Mouse (Mus musculus): Measurements from ENCODE around the gene Sorcs2. TPM values are rescaled to one million over a fixed set of nuclear protein-coding genes. Genes with fewer than 3 reads are reported as not detected.

Gene Sorcs2
- total RNA-seq (2023), result 1 to 10 TPM; 2.4 to 3.7 TPM

GRCm38 (mm10) chr5:36397837-36398282 is at the start of gene Sorcs2:
Gene Sorcs2 (minus strand): TSS chr5:36398139.

DNA sequence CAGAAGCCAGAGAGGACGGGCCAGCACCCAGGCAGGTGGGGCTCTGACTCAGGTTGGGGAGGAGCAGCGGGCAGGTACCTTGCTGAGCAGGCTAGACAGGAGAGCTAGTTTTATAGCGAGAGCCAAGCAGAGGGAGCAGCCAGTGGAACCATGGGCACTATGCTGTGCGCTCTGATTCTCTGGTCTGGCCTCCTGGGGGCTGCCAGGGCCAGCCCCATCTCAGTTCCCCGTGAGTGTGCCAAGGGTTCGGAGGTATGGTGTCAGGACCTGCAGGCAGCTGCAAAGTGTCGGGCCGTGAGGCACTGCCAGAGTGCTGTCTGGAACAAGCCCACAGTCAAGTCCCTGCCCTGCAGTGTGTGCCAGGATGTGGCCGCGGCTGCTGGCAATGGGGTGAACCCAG is 194.0 kb downstream of the Sorcs2 start, which contains the start of gene Psapl1:
Gene Psapl1, plus strand, starts transcription at position 106 of the 400 bp plus-strand sequence.

Other genes with a start within 250 kb of the Sorcs2 start
- gene Psapl1, start 194.1 kb downstream of the Sorcs2 start, total RNA-seq (2023), result not detected
- gene Grpel1, start 66.9 kb upstream of the Sorcs2 start, total RNA-seq (2023), result 10 to 100 TPM; 21.0 to 22.6 TPM
- gene Tada2b, start 86.1 kb upstream of the Sorcs2 start, total RNA-seq (2023), result 10 to 100 TPM; 31.7 to 36.0 TPM
- gene Ccdc96, start 86.4 kb upstream of the Sorcs2 start, total RNA-seq (2023), result under 1 TPM; 0.49 to 0.53 TPM
- gene Tbc1d14, start 195.1 kb upstream of the Sorcs2 start, total RNA-seq (2023), result 100 to 1,000 TPM; 150 to 155 TPM

Measured in B cell, adult 67 days (primary cell).